9 mouse cellular contexts compared by ENCODE assay signal in genomic region chr5:125406322-125407016, GRCm38 (mm10). TPM values are rescaled to one million over a fixed set of nuclear protein-coding genes. Genes with fewer than 3 reads are reported as not detected.
A peak's percentile ranks its signal among the peaks of the same experiment; 100 is the strongest.
DNase-seq lines count a peak whose midpoint lies in the region; ATAC-seq and TF ChIP-seq lines count a peak whose summit lies in the region.
"Had no signal": no experiment of that assay in that cellular context is flagged by ENCODE, and none has a peak within 500 bp of the region (broad histone marks: within the 10 kb centered on the region; RNA-seq: fewer than 3 reads in every experiment).

No protein-coding gene starts in this region.

- no peak for DNase-seq in ES-E14 (ENCODE audit: low read depth, low spot score)
- peak; percentile 74 for DNase-seq in brain, embryonic 14.5 days (ENCODE audit: low read depth)
- DNase-seq in hindbrain, embryonic 11.5 days (ENCODE audit: low spot score) = peak; percentile 67
- peak; percentile 66 to 72 for DNase-seq in layer of hippocampus, postnatal 36 days
- peak; percentile 85 for DNase-seq in lung, postnatal 25 days (ENCODE audit: low spot score)
- peak; percentile 62 for DNase-seq in ovary, postnatal 36 days (ENCODE audit: low spot score)
- peak; percentile 82 for DNase-seq in yolk sac, embryonic 10.5 days (ENCODE audit: low spot score)

- no peak for TF ChIP-seq POLR2A in brain, embryonic 14.5 days (IDR thresholded peaks at IDR 0.05; ENCODE audit: borderline replicate concordance, extremely low read depth, insufficient read depth, insufficient read length, poor library complexity, severe bottlenecking)

- in situ Hi-C loops in ES-E14 (cut with MboI; ENCODE audit: low sequenced_read_pairs in 2 of 2, unreplicated experiment in 2 of 2) = no loop called here

- peaks cover 0 to 18% of the 10 kb centered on the region in 2 experiments; a peak in 1 of 4 replicates for H3K4me1 ChIP-seq in ES-E14 (ENCODE audit: control insufficient read depth in 2 of 2, insufficient read depth in 2 of 2, low read length in 2 of 2, poor library complexity in 1 of 2)
- H3K4me1 ChIP-seq in forebrain, embryonic 16.5 days (replicated peaks; ENCODE audit: control insufficient read depth, insufficient read depth, low read length) = peaks cover 10% of the 10 kb centered on the region
- 0 out of 2 replicates have a peak, but pooled peaks cover 3% of the 10 kb centered on the region for H3K4me1 ChIP-seq in hindbrain, embryonic 11.5 days (replicated peaks; ENCODE audit: control insufficient read depth, insufficient read depth, low read length)

- under 1% methylated on average over 20 of the region's 20 CpGs for WGBS in forebrain, embryonic 16.5 days
- 3% methylated on average over 20 of the region's 20 CpGs for WGBS in hindbrain, embryonic 11.5 days

- peak overlapping the region; percentile 50 to 83 for H3K4me3 ChIP-seq in ES-E14 (ENCODE audit: insufficient read depth in 1 of 2, low read depth in 1 of 2, low read length in 2 of 2, poor library complexity in 1 of 2, severe bottlenecking in 1 of 2)
- H3K4me3 ChIP-seq in forebrain, embryonic 16.5 days (replicated peaks; ENCODE audit: low read length) = peak overlapping the region; percentile 70
- H3K4me3 ChIP-seq in hindbrain, embryonic 11.5 days (ENCODE audit: low read depth, low read length) = peak overlapping the region; percentile 50

- no peaks in the 10 kb centered on the region for H3K36me3 ChIP-seq in ES-E14 (ENCODE audit: control insufficient read depth, insufficient read depth, low read length, poor library complexity, severe bottlenecking)
- H3K36me3 ChIP-seq in forebrain, embryonic 16.5 days (ENCODE audit: control insufficient read depth, insufficient read depth) = no peaks in the 10 kb centered on the region
- no peaks in the 10 kb centered on the region for H3K36me3 ChIP-seq in hindbrain, embryonic 11.5 days (ENCODE audit: control insufficient read depth, insufficient read depth, low read length)

- TF ChIP-seq CTCF in brain, embryonic 14.5 days (IDR thresholded peaks at IDR 0.05; ENCODE audit: borderline replicate concordance, extremely low read depth, insufficient read depth, insufficient read length) = no peak

- peak overlapping the region; percentile 16 for H3K27ac ChIP-seq in ES-E14 (ENCODE audit: insufficient read depth, low read depth, low read length, poor library complexity, severe bottlenecking)
- H3K27ac ChIP-seq in forebrain, embryonic 16.5 days (ENCODE audit: low read length) = peak overlapping the region; percentile 96
- peak overlapping the region; percentile 74 for H3K27ac ChIP-seq in hindbrain, embryonic 11.5 days (ENCODE audit: low read depth, low read length)

- ATAC-seq in forebrain, embryonic 16.5 days = peak; percentile 31; the same call in 1 of the 2 replicates
- ATAC-seq in hindbrain, embryonic 11.5 days (ENCODE audit: low FRiP score) = no peak

- no peaks in the 10 kb centered on the region for H3K9me3 ChIP-seq in ES-E14 (ENCODE audit: control insufficient read depth, insufficient read depth, low read depth, low read length)
- H3K9me3 ChIP-seq in forebrain, embryonic 16.5 days (ENCODE audit: control insufficient read depth, low read length) = no peaks in the 10 kb centered on the region
- H3K9me3 ChIP-seq in hindbrain, embryonic 11.5 days (ENCODE audit: control insufficient read depth, low read length) = no peaks in the 10 kb centered on the region

- no peaks in the 10 kb centered on the region for H3K27me3 ChIP-seq in forebrain, embryonic 16.5 days (replicated peaks; ENCODE audit: control insufficient read depth, insufficient read depth, low read length)
- no peaks in the 10 kb centered on the region for H3K27me3 ChIP-seq in hindbrain, embryonic 11.5 days (ENCODE audit: control insufficient read depth, insufficient read depth, low read length)

- peak overlapping the region; percentile 69 for H3K4me2 ChIP-seq in forebrain, embryonic 16.5 days (ENCODE audit: low read length)
- peak overlapping the region; percentile 80 for H3K4me2 ChIP-seq in hindbrain, embryonic 11.5 days (replicated peaks; ENCODE audit: low read depth, low read length)

- peak overlapping the region; percentile 55 for H3K9ac ChIP-seq in ES-E14 (ENCODE audit: insufficient read depth, low read depth, low read length, poor library complexity, severe bottlenecking)
- peak overlapping the region; percentile 81 for H3K9ac ChIP-seq in forebrain, embryonic 16.5 days (replicated peaks; ENCODE audit: low read depth, low read length)
- peak overlapping the region; percentile 70 for H3K9ac ChIP-seq in hindbrain, embryonic 11.5 days (ENCODE audit: low read depth, low read length)

TF ChIP-seq in ES-E14, 5 proteins besides CTCF, POLR2A, EP300 and RAD21:
- TF ChIP-seq HCFC1 (IDR thresholded peaks at IDR 0.05; ENCODE audit: borderline replicate concordance, insufficient read depth, low read length) (no peak), MAFK (IDR thresholded peaks at IDR 0.05; ENCODE audit: insufficient read depth, low read depth, low read length) (no peak), ZC3H11A (IDR thresholded peaks at IDR 0.05; ENCODE audit: borderline replicate concordance, low read depth, low read length) (no peak), CHD2 (IDR thresholded peaks at IDR 0.05; ENCODE audit: low read depth, low read length) (no peak), ZNF384 (IDR thresholded peaks at IDR 0.05; ENCODE audit: low read depth, low read length) (no peak)

RNA-seq across cellular contexts. Expression of gene Ubc, which starts 16.5 kb away (rescaled TPM):
- 1,120 and 1,195 TPM in 2 replicates for total RNA-seq in ES-E14 (2012; rRNA removed)
- polyA plus RNA-seq in brain, embryonic 14.5 days (2012; rRNA removed) = 784 and 896 TPM in 2 replicates
- polyA plus RNA-seq in forebrain, embryonic 16.5 days (2015; fragmentation: Nextera tagmentation; extraction: Ambion mirVana) = 1,295 and 1,372 TPM in 2 replicates
- 1,074 and 1,099 TPM in 2 replicates for polyA plus RNA-seq in hindbrain, embryonic 11.5 days (2014; fragmentation: Nextera tagmentation; extraction: Ambion mirVana)
- 100 to 1,000 TPM; 766 to 814 TPM for total RNA-seq in layer of hippocampus, postnatal 36 days (2021)

RNA-seq across cellular contexts. Expression of gene Gm10382, which starts 17.3 kb away (rescaled TPM):
- total RNA-seq in ES-E14 (2012; rRNA removed) = 0.98 and 1.6 TPM in 2 replicates
- 0.34 and 0.58 TPM in 2 replicates for polyA plus RNA-seq in brain, embryonic 14.5 days (2012; rRNA removed)
- 0.39 and 0.46 TPM in 2 replicates for polyA plus RNA-seq in forebrain, embryonic 16.5 days (2015; fragmentation: Nextera tagmentation; extraction: Ambion mirVana)
- polyA plus RNA-seq in hindbrain, embryonic 11.5 days (2014; fragmentation: Nextera tagmentation; extraction: Ambion mirVana) = 0.59 TPM in 1 of 2 replicates, not detected in the other
- total RNA-seq in layer of hippocampus, postnatal 36 days (2021) = not detected
- polyA plus RNA-seq: large intestine, adult 2 months had no signal

RNA-seq across cellular contexts. Expression of gene Dhx37, which starts 27.5 kb away (rescaled TPM):
- total RNA-seq in ES-E14 (2012; rRNA removed) = 24.7 and 26.3 TPM in 2 replicates
- 27.6 and 31.5 TPM in 2 replicates for polyA plus RNA-seq in brain, embryonic 14.5 days (2012; rRNA removed)
- polyA plus RNA-seq in forebrain, embryonic 16.5 days (2015; fragmentation: Nextera tagmentation; extraction: Ambion mirVana) = 10.5 and 13.5 TPM in 2 replicates
- polyA plus RNA-seq in hindbrain, embryonic 11.5 days (2014; fragmentation: Nextera tagmentation; extraction: Ambion mirVana) = 10.4 and 12.5 TPM in 2 replicates
- 10 to 100 TPM; 12.2 to 12.7 TPM for total RNA-seq in layer of hippocampus, postnatal 36 days (2021)

RNA-seq across cellular contexts. Expression of gene Bri3bp, which starts 34.9 kb away (rescaled TPM):
- 52.7 and 80.5 TPM in 2 replicates for total RNA-seq in ES-E14 (2012; rRNA removed)
- 13.0 and 23.5 TPM in 2 replicates for polyA plus RNA-seq in brain, embryonic 14.5 days (2012; rRNA removed)
- 37.8 and 38.3 TPM in 2 replicates for polyA plus RNA-seq in forebrain, embryonic 16.5 days (2015; fragmentation: Nextera tagmentation; extraction: Ambion mirVana)
- 30.1 and 30.8 TPM in 2 replicates for polyA plus RNA-seq in hindbrain, embryonic 11.5 days (2014; fragmentation: Nextera tagmentation; extraction: Ambion mirVana)
- total RNA-seq in layer of hippocampus, postnatal 36 days (2021) = 100 to 1,000 TPM; 105 to 106 TPM

Comparison
In these comparisons a context has a peak if more than half of its experiments do, and no peak if none do; other contexts are left out.
1. H3K27ac ChIP-seq: peak in every context shown above with its lines; median percentile 96 in forebrain, embryonic 16.5 days; 74 in hindbrain, embryonic 11.5 days; 16 in ES-E14.